In genomic region chr2:62047504-62048005, GRCm38 (mm10) we compare ENCODE assay signal across 8 mouse cellular contexts. TPM values are rescaled to one million over a fixed set of nuclear protein-coding genes. Genes with fewer than 3 reads are reported as not detected.
DNase-seq lines count a peak whose midpoint lies in the region; ATAC-seq and TF ChIP-seq lines count a peak whose summit lies in the region.

No protein-coding gene starts in this region.

- peaks cover 6% of the 10 kb centered on the region; the same call in 1 of the 2 replicates for H3K27me3 ChIP-seq in liver, embryonic 11.5 days (replicated peaks; ENCODE audit: control insufficient read depth, insufficient read depth, low read length)
- H3K27me3 ChIP-seq in heart, postnatal 0 days (ENCODE audit: control insufficient read depth, insufficient read depth, low read length): no peaks in the 10 kb centered on the region
- no peaks in the 10 kb centered on the region for H3K27me3 ChIP-seq in neural tube, embryonic 11.5 days (ENCODE audit: control insufficient read depth, insufficient read depth, low read length)

- TF ChIP-seq CTCF in heart, postnatal 0 days (IDR thresholded peaks at IDR 0.05; ENCODE audit: low read depth): no peak

- peak; percentile 34 for DNase-seq in liver, embryonic 11.5 days (ENCODE audit: low spot score)
- no peak for DNase-seq in liver
- DNase-seq in cerebellum, postnatal 36 days: peak; percentile 81 to 86
- peak; percentile 11 for DNase-seq in heart, postnatal 0 days (ENCODE audit: low spot score)
- peak; percentile 40 to 80 for DNase-seq in left cerebral cortex, adult 9 months (ENCODE audit: low spot score in 2 of 2)
- DNase-seq in neural tube, embryonic 11.5 days (ENCODE audit: low spot score): peak; percentile 62
- no peak for DNase-seq in urinary bladder, postnatal 36 days (ENCODE audit: low spot score in 2 of 2)
- no peak for DNase-seq in ovary, postnatal 14 days (ENCODE audit: low spot score)

- peak; percentile 45; the same call in 1 of the 2 replicates for ATAC-seq in liver, embryonic 11.5 days (replicated peaks; ENCODE audit: low FRiP score)
- ATAC-seq in heart, postnatal 0 days (ENCODE audit: insufficient read depth, low read depth): peak; percentile 75
- peak; percentile 83 for ATAC-seq in neural tube, embryonic 11.5 days (ENCODE audit: insufficient read depth, low FRiP score, low TSS enrichment)

- TF ChIP-seq EP300 in heart, postnatal 0 days (IDR thresholded peaks at IDR 0.05; ENCODE audit: low read depth): no peak

- WGBS in liver, embryonic 11.5 days: 6% methylated on average over 14 of the region's 14 CpGs
- 1% methylated on average over 14 of the region's 14 CpGs for WGBS in heart, postnatal 0 days
- 2% methylated on average over 14 of the region's 14 CpGs for WGBS in neural tube, embryonic 11.5 days

- H3K4me3 ChIP-seq in liver, embryonic 11.5 days (ENCODE audit: low read depth, low read length): peak overlapping the region; percentile 42
- peak overlapping the region; percentile 57 for H3K4me3 ChIP-seq in heart, postnatal 0 days (ENCODE audit: low read depth, low read length)
- peak overlapping the region; percentile 29 for H3K4me3 ChIP-seq in neural tube, embryonic 11.5 days (ENCODE audit: low read depth, low read length)

- H3K36me3 ChIP-seq in liver, embryonic 11.5 days (ENCODE audit: control insufficient read depth, insufficient read depth, low read length): no peaks in the 10 kb centered on the region
- H3K36me3 ChIP-seq in heart, postnatal 0 days (replicated peaks; ENCODE audit: control insufficient read depth, insufficient read depth, low read length): no peaks in the 10 kb centered on the region
- H3K36me3 ChIP-seq in neural tube, embryonic 11.5 days (ENCODE audit: control insufficient read depth, insufficient read depth, low read length): no peaks in the 10 kb centered on the region

- H3K27ac ChIP-seq in liver, embryonic 11.5 days (ENCODE audit: low read depth, low read length): no peak overlapping the region
- no peak overlapping the region for H3K27ac ChIP-seq in heart, postnatal 0 days (ENCODE audit: low read depth)
- no peak overlapping the region for H3K27ac ChIP-seq in neural tube, embryonic 11.5 days (ENCODE audit: low read depth, low read length)

- no peaks in the 10 kb centered on the region for H3K4me1 ChIP-seq in liver, embryonic 11.5 days (replicated peaks; ENCODE audit: control insufficient read depth, insufficient read depth, low read length)
- no peaks in the 10 kb centered on the region for H3K4me1 ChIP-seq in heart, postnatal 0 days (ENCODE audit: control insufficient read depth, insufficient read depth)
- H3K4me1 ChIP-seq in neural tube, embryonic 11.5 days (ENCODE audit: control insufficient read depth, insufficient read depth, low read length): no peaks in the 10 kb centered on the region

- no peak overlapping the region for H3K9ac ChIP-seq in liver, embryonic 11.5 days (ENCODE audit: low read depth, low read length)
- peak overlapping the region; percentile 55 for H3K9ac ChIP-seq in heart, postnatal 0 days (replicated peaks; ENCODE audit: low read depth, low read length)
- H3K9ac ChIP-seq in neural tube, embryonic 11.5 days (ENCODE audit: low read length): peak overlapping the region; percentile 41

- peak overlapping the region; percentile 62 for H3K4me2 ChIP-seq in liver, embryonic 11.5 days
- peak overlapping the region; percentile 77 for H3K4me2 ChIP-seq in heart, postnatal 0 days (ENCODE audit: low read depth, low read length)
- H3K4me2 ChIP-seq in neural tube, embryonic 11.5 days (ENCODE audit: low read depth): peak overlapping the region; percentile 61

- H3K9me3 ChIP-seq in liver, embryonic 11.5 days (ENCODE audit: control insufficient read depth, low read length): no peaks in the 10 kb centered on the region
- no peaks in the 10 kb centered on the region for H3K9me3 ChIP-seq in heart, postnatal 0 days (replicated peaks; ENCODE audit: control insufficient read depth, low read length)
- H3K9me3 ChIP-seq in neural tube, embryonic 11.5 days (ENCODE audit: control insufficient read depth, low read length): no peaks in the 10 kb centered on the region

RNA-seq across cellular contexts. Expression of gene Slc4a10, which starts 1.3 kb away (rescaled TPM):
- polyA plus RNA-seq in liver, embryonic 11.5 days (2014; fragmentation: Nextera tagmentation; extraction: Ambion mirVana): 0.10 and 0.14 TPM in 2 replicates
- total RNA-seq in heart, postnatal 0 days (2014; rRNA removed; ENCODE audit: low replicate concordance): 0.15 TPM in 1 of 2 replicates, not detected in the other
- not detected in 2 replicates for polyA plus RNA-seq in heart, postnatal 0 days (2015; fragmentation: Nextera tagmentation; extraction: Ambion mirVana)
- 0.22 and 0.52 TPM in 2 replicates for polyA plus RNA-seq in neural tube, embryonic 11.5 days (2014; fragmentation: Nextera tagmentation; extraction: Ambion mirVana)

Comparison
In these comparisons a context has a peak if more than half of its experiments do, and no peak if none do; other contexts are left out.
1. DNase-seq: peak in liver, embryonic 11.5 days (single experiment), cerebellum, postnatal 36 days (2 of 2), heart, postnatal 0 days (single experiment), left cerebral cortex, adult 9 months (2 of 2) and neural tube, embryonic 11.5 days (single experiment); none in liver (single experiment), urinary bladder, postnatal 36 days (0 of 2) and ovary, postnatal 14 days (single experiment).
2. Peak in every context shown above with its lines, with median percentiles within 50 percentile points of each other: ATAC-seq, H3K4me2 ChIP-seq and H3K4me3 ChIP-seq.